Mouse (Mus musculus): ENCODE data around the gene Alkal2. TPM values are rescaled to one million over a fixed set of nuclear protein-coding genes. Genes with fewer than 3 reads are reported as not detected.

Gene Alkal2
- total RNA-seq, 2 experiments from 2014 or later = 0.44 to 1.2 TPM

DNA sequence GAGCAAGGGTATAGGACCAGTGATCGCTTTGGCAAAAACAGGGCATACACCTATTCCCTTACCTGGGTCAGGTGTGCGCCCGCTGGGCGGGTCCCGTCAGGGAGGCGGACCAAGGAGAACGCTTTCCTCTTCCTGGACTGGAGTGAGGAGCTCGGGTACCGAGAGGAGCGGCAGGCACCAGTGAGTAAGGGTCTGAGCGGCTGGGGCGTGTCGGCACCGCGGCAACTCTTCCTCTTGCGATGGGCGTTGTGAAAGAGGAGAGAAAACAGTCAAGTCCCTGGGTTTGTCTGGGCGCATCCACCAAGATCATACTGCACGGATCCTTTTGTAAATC is 27.9 kb downstream of the Alkal2 start:
- intact Hi-C loops (cut with DNase I) = loop anchor here (10.0 kb wide), 1 partner anchor 243 kb away; no protein-coding TSS in a partner anchor
- no peak for DNase-seq (ENCODE audit: low spot score)

DNA sequence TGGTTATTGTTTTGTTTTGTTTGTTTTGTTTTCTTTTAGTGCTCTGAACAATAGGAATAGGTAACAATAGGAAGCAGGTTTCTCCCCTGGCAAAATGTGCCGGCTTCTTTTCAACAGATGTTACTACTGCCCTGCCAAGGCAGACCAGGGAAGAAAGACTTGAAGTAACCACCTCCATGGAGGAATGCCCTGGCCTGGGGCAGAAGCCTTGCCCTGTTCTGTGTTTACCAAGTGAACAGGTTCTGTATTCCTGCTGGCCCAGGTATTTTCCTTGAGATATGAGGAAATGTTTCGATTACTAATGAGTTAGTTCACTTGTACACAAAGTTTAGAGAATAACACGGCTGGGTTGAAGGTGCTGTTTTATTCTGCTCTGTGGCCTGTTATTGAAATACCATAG is 28.7 kb downstream of the Alkal2 start:
- intact Hi-C loops (cut with DNase I) = loop anchor here (10.0 kb wide), 1 partner anchor 242 kb away; no protein-coding TSS in a partner anchor
- DNase-seq (ENCODE audit: low spot score) = no peak

DNA sequence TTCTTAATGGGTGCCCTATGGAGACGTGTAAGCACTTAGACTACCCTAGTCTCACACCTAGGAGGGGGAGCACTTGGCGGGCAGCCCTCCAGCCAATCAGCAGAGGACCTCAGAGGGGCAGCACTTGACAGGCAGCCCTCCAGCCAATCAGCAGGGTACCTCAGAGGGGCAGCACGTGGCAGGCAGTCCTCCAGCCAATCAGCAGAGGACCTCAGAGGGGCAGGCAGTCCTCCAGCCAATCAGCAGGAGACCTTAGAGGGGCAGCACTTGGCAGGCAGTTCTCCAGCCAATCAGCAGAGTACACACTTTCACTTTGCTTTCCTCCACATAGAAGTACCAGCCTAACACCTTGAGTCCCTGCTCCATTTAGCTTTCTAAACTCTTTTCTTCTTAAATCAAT is 38.3 kb downstream of the Alkal2 start:
- DNase-seq (ENCODE audit: low spot score) = no peak
- intact Hi-C loops (cut with DNase I) = no loop called here

DNA sequence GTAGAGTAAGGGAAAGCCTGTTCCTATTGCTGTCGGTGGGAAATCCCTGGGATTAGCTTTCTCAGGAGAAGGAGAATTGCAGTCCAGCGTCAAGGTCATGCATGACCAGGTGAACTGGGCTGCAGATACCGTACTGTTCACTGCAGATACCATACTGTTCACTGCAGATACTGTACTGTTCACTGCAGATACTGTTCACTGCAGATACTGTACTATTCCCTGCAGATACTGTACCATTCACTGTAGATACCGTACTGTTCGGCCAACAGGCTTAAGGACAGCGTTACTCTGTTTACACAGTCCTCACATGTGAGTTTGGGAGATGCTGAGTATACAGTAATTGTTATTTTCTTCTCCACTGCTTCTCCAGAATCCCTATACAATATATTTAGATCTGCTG is 44.1 kb downstream of the Alkal2 start:
- DNase-seq (ENCODE audit: low spot score) = no peak
- intact Hi-C loops (cut with DNase I) = no loop called here

DNA sequence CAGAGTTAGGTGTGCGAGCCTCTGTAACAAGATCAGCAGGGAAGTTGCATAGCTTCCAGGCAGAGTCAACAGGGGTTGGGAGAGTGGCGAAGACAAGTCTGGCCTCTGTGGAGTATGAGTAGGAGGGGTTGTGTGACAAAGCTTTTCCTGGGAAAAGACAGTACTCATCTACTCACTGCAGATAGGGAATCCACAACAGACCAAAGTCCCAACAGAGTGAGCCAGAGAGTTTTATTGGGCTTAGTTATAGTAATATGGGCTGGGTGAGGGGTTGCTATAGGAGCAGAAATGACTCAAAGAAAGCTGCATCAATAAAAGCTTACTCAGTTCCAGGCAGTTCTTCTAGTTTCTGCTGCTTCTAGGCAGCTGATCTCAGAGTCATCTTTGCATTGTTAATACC is 49.2 kb downstream of the Alkal2 start:
- intact Hi-C loops (cut with DNase I) = no loop called here

DNA sequence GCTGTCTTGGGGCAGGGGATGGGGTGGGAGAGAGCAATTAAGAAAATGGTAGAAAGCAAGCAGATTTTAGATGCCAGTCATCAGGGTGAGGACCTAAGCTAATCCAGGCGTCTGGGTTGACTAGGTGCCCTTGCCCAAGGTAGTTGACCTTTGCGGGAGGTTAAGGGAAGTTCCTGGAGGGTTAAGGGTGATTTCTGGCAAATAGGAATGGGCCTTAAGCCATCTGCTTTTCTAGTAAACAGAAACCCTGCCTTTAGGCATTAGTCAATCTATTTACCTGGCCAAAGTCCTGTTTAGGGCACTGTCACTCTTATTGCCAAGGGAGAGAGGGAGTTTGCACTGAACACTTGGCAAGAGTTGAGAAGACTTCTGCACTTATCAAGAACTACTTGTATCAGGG is 52.8 kb downstream of the Alkal2 start:
- DNase-seq (ENCODE audit: low spot score) = no peak
- intact Hi-C loops (cut with DNase I) = no loop called here

More for the DNA sequence above, 49.2 kb downstream of the Alkal2 start:
- DNase-seq (ENCODE audit: low spot score) = no peak

Other genes starting within 250 kb of the Alkal2 start
- 10 to 100 TPM; 24.4 to 33.3 TPM for gene Acp1, start 27.3 kb downstream of the Alkal2 start, total RNA-seq (2021)
- 1 to 10 TPM; 1.5 to 2.5 TPM for gene Sh3yl1, start 27.3 kb downstream of the Alkal2 start, total RNA-seq (2021)
- under 1 TPM; 0.29 to 0.50 TPM for gene Fam110c, start 189.5 kb downstream of the Alkal2 start, total RNA-seq (2021)